Mouse (Mus musculus) cortical plate, adult 2 months (tissue): Measurements from ENCODE around the gene Dpy30.

Experiments
- CTCF ChIP-seq: fragments of 200-500 bp; IDR thresholded peaks from 2 replicates; pipeline ENCODE4 v1.5.1; 2011; ENCODE audit warnings: mild to moderate bottlenecking, control low read depth, low read length; ENCODE audit not compliant: insufficient read depth; ENCODE audit errors: extremely low read depth
- POLR2A ChIP-seq: fragments of 200-500 bp; IDR thresholded peaks from 2 replicates; pipeline ENCODE4 v1.6.1; 2011; ENCODE audit warnings: mild to moderate bottlenecking, low read length, control low read depth; ENCODE audit not compliant: insufficient read depth; ENCODE audit errors: extremely low read depth

DNA sequence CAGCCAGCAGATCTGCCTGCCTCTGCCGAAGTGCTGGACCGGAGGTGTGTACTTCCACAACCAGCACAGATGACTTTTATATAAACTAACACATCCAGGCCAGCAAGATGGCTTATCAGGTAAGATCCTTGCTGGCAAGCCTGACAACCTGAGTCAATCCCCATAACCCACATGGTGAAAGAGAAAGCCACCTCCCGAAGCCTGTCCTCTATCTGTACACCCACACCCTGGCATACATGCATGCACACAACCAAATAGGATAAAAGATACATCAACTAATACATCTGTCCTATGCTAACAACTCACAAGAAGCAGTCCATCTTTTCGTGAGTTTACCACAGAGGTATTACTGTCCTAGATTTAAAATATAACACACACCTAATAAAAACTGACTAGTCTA is 19.7 kb downstream of the Dpy30 start:
- no peak for TF ChIP-seq POLR2A
- TF ChIP-seq CTCF: no peak
